Mouse (Mus musculus) myocyte (in vitro differentiated cells): ENCODE measurements around the gene Mtmr4. TPM values are rescaled to one million over a fixed set of nuclear protein-coding genes. Genes with fewer than 3 reads are reported as not detected.

ENCODE experiments used
- H3K27me3 ChIP-seq: one replicate; pipeline ENCODE4 v1.6.1; 2011; ENCODE audit not compliant: control insufficient read depth, insufficient read depth, insufficient read length
- H3K36me3 ChIP-seq: one replicate; pipeline ENCODE4 v1.6.1; 2011; ENCODE audit not compliant: control insufficient read depth, insufficient read depth
- H3K4me2 ChIP-seq: one replicate; pipeline ENCODE4 v1.6.1; 2011; ENCODE audit warnings: low read depth, control low read depth
- H3K4me3 ChIP-seq: one replicate; pipeline ENCODE4 v1.5.1; 2011; ENCODE audit warnings: mild to moderate bottlenecking, control low read depth, moderate library complexity
- H3K79me2 ChIP-seq: one replicate; pipeline ENCODE4 v1.6.1; 2011; ENCODE audit not compliant: control insufficient read depth, insufficient read depth
- H3ac ChIP-seq: one replicate; pipeline ENCODE4 v1.6.1; 2011; ENCODE audit not compliant: control insufficient read depth, insufficient read length
- CEBPB ChIP-seq: IDR thresholded peaks from 2 replicates; pipeline ENCODE4 v1.6.1; 2011; ENCODE audit warnings: mild to moderate bottlenecking, moderate library complexity; ENCODE audit not compliant: poor library complexity, insufficient read depth, severe bottlenecking
- E2F4 ChIP-seq: IDR thresholded peaks from one replicate; pipeline ENCODE4 v1.6.1; 2011; ENCODE audit warnings: mild to moderate bottlenecking, control low read depth, moderate library complexity; ENCODE audit not compliant: insufficient read depth
- MAX ChIP-seq: IDR thresholded peaks from one replicate; pipeline ENCODE4 v1.6.1; 2011; ENCODE audit warnings: low read depth, mild to moderate bottlenecking, control low read depth
- MYOD1 ChIP-seq, 3 experiments: IDR thresholded peaks; one replicate each; pipeline ENCODE4 v1.6.1; 2011; ENCODE audit warnings: control low read depth in 2 of 3, low read depth in 2 of 3, mild to moderate bottlenecking in 2 of 3, moderate library complexity in 1 of 3; ENCODE audit not compliant: insufficient read length in 2 of 3, control insufficient read depth in 1 of 3
- MYOG ChIP-seq, 3 experiments: IDR thresholded peaks; one replicate each; pipeline ENCODE4 v1.6.1; 2011; ENCODE audit warnings: control low read depth in 2 of 3, low read depth in 2 of 3, mild to moderate bottlenecking in 2 of 3; ENCODE audit not compliant: insufficient read length in 2 of 3, control insufficient read depth in 1 of 3, insufficient read depth in 1 of 3
- POLR2A ChIP-seq: IDR thresholded peaks from one replicate; pipeline ENCODE4 v1.6.1; 2011; ENCODE audit warnings: low read depth, mild to moderate bottlenecking, control low read depth, moderate library complexity; ENCODE audit not compliant: insufficient read length
- POLR2AphosphoS2 ChIP-seq: IDR thresholded peaks from one replicate; pipeline ENCODE4 v1.6.1; 2011; ENCODE audit warnings: low read depth, control low read depth; ENCODE audit not compliant: insufficient read length
- REST ChIP-seq: IDR thresholded peaks from one replicate; pipeline ENCODE4 v1.6.1; 2011; ENCODE audit warnings: mild to moderate bottlenecking, control low read depth, moderate library complexity; ENCODE audit not compliant: insufficient read depth, insufficient read length
- SRF ChIP-seq: IDR thresholded peaks from one replicate; pipeline ENCODE4 v1.6.1; 2011; ENCODE audit warnings: low read depth; ENCODE audit not compliant: control insufficient read depth, insufficient read length
- TCF12 ChIP-seq: IDR thresholded peaks from one replicate; pipeline ENCODE4 v1.6.1; 2011; ENCODE audit warnings: mild to moderate bottlenecking, control low read depth; ENCODE audit not compliant: poor library complexity, insufficient read depth, severe bottlenecking
- TCF3 ChIP-seq: IDR thresholded peaks from one replicate; pipeline ENCODE4 v1.6.1; 2011; ENCODE audit warnings: low read depth, control low read depth; ENCODE audit not compliant: insufficient read length
- USF1 ChIP-seq: IDR thresholded peaks from one replicate; pipeline ENCODE4 v1.6.1; 2011; ENCODE audit warnings: low read depth, mild to moderate bottlenecking, control low read depth, moderate library complexity
- polyA plus RNA-seq: library from polyadenylated mRNA; unstranded; fragments of >200 nt; fragmentation: generic; extraction: Trizol; gene quantifications from one replicate; pipeline ENCODE4 v1.2.1, GENCODE M21; 2012; ENCODE audit warnings: missing spikeins

Mtmr4 gene
- polyA plus RNA-seq, 1 experiment = 10.6 TPM

DNA sequence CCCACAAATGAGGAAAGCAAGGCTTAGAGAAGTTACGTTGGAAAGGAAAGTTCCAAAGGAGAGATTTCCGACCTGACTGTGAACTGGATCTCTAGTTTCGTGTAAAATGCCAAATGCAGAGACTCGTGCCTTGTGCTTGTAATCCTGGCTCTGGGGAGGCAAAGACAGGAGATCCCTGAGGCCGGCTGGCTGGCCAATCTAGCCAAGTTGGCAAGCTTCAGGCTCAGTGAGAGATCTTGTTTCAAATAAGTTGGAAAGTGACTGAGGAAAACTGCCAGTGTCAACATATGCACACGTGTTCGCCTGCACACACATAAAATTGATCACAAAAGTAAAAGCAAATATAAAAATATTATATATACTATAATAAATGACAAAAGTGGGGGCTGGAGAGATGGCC lies 17.3 kb downstream of the Mtmr4 start:
- Histone ChIP-seq H3K27me3 (no peaks in the 10 kb centered on the region), H3K79me2 (no peaks in the 10 kb centered on the region), H3K4me2 (no peak overlapping the region), H3K36me3 (peaks cover 50% of the 10 kb centered on the region), H3K4me3 (no peak overlapping the region), H3ac (no peak overlapping the region)
- TF ChIP-seq E2F4 = no peak
- no peak for TF ChIP-seq CEBPB
- no peak for TF ChIP-seq REST
- no peak for TF ChIP-seq USF1
- TF ChIP-seq TCF3 = no peak
- no peak for TF ChIP-seq MYOD1 (IDR thresholded peaks at IDR 0.05; ENCODE audit: control insufficient read depth in 1 of 3, insufficient read length in 2 of 3, low read depth in 2 of 3)
- no peak for TF ChIP-seq MYOG (IDR thresholded peaks at IDR 0.05; ENCODE audit: control insufficient read depth in 1 of 3, insufficient read depth in 1 of 3, insufficient read length in 2 of 3, low read depth in 2 of 3)
- no peak for TF ChIP-seq POLR2AphosphoS2
- no peak for TF ChIP-seq MAX
- TF ChIP-seq POLR2A = no peak
- TF ChIP-seq TCF12 = no peak
- TF ChIP-seq SRF = no peak

DNA sequence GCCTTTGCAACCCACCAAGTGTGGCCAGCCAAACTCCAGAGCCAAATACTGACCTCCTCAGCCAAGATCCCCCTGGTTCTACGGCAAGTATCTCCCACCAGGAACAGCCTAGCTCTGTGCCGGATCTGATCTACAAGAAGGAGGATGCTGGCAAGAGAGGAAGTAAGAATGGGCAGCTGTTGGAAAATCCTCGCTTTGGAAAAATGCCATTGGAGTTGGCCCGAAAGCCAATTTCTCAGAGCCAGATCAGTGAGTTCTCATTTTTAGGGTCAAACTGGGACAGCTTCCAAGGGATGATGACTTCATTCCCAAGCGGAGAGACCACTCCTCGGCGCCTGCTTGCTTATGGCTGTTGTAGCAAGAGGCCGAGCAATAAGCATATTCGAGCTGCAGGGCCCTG lies 19.6 kb downstream of the Mtmr4 start:
- Histone ChIP-seq H3K4me2 (no peak overlapping the region), H3K27me3 (no peaks in the 10 kb centered on the region), H3K36me3 (peaks cover 45% of the 10 kb centered on the region), H3ac (no peak overlapping the region), H3K4me3 (no peak overlapping the region), H3K79me2 (no peaks in the 10 kb centered on the region)
- TF ChIP-seq SRF (no peak), TCF3 (no peak), POLR2A (no peak), MYOD1 (IDR thresholded peaks at IDR 0.05; ENCODE audit: control insufficient read depth in 1 of 3, insufficient read length in 2 of 3, low read depth in 2 of 3) (no peak), MYOG (IDR thresholded peaks at IDR 0.05; ENCODE audit: control insufficient read depth in 1 of 3, insufficient read depth in 1 of 3, insufficient read length in 2 of 3, low read depth in 2 of 3) (no peak), E2F4 (no peak), REST (no peak), USF1 (no peak), MAX (no peak)

DNA sequence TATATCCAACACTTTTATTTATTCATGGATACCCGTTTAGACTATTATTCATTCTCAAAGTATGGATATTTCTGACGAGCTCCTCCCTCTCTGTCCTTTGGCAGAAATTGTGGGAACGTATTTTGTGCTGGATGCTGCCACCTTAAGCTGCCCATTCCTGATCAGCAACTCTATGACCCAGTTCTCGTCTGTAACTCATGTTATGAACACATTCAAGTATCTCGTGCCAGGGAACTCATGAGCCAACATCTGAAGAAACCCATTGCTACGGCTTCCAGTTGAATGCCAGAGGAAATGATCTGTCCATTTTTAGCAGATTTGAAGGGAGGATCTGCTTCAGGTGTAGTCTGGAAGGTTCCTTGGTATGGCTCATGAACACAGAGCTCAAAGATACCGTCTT lies 22.0 kb downstream of the Mtmr4 start:
- Histone ChIP-seq H3K4me3 (no peak overlapping the region), H3K36me3 (peaks cover 28% of the 10 kb centered on the region), H3K79me2 (no peaks in the 10 kb centered on the region), H3ac (no peak overlapping the region), H3K4me2 (no peak overlapping the region), H3K27me3 (no peaks in the 10 kb centered on the region)
- TF ChIP-seq POLR2A = no peak
- no peak for TF ChIP-seq TCF12
- TF ChIP-seq SRF = no peak
- no peak for TF ChIP-seq MYOG (IDR thresholded peaks at IDR 0.05; ENCODE audit: control insufficient read depth in 1 of 3, insufficient read depth in 1 of 3, insufficient read length in 2 of 3, low read depth in 2 of 3)
- TF ChIP-seq E2F4 = no peak
- TF ChIP-seq USF1 = no peak
- TF ChIP-seq REST = no peak
- TF ChIP-seq MAX = no peak
- no peak for TF ChIP-seq MYOD1 (IDR thresholded peaks at IDR 0.05; ENCODE audit: control insufficient read depth in 1 of 3, insufficient read length in 2 of 3, low read depth in 2 of 3)
- TF ChIP-seq POLR2AphosphoS2 = no peak

DNA sequence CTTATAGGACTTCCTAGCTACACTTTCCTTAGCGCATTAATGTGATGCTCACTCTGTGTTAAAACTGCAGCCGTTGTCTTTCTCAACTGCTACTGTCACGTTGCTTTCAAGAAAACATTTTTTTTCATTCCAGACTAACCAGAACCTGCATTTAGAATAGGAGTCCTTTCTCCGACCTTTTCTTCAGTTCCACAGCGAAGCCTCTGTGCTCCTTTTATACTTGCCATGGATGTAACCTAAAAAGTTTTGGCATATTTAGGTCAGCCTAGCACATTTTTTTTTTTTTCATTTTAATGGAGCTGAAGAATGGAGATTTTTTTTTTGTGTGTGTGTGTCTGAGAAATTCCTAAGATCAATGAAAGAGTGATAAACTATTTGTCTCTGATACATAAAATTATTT lies 23.6 kb downstream of the Mtmr4 start:
- TF ChIP-seq MYOD1 (IDR thresholded peaks at IDR 0.05; ENCODE audit: control insufficient read depth in 1 of 3, insufficient read length in 2 of 3, low read depth in 2 of 3) (no peak), SRF (no peak), MAX (no peak), USF1 (no peak), MYOG (IDR thresholded peaks at IDR 0.05; ENCODE audit: control insufficient read depth in 1 of 3, insufficient read depth in 1 of 3, insufficient read length in 2 of 3, low read depth in 2 of 3) (no peak), CEBPB (no peak), REST (no peak), TCF3 (no peak), POLR2AphosphoS2 (no peak), E2F4 (no peak), POLR2A (no peak), TCF12 (no peak)
- H3K4me2 ChIP-seq = no peak overlapping the region
- no peaks in the 10 kb centered on the region for H3K79me2 ChIP-seq
- no peak overlapping the region for H3K4me3 ChIP-seq
- H3K36me3 ChIP-seq = peaks cover 28% of the 10 kb centered on the region
- no peaks in the 10 kb centered on the region for H3K27me3 ChIP-seq
- H3ac ChIP-seq = no peak overlapping the region

DNA sequence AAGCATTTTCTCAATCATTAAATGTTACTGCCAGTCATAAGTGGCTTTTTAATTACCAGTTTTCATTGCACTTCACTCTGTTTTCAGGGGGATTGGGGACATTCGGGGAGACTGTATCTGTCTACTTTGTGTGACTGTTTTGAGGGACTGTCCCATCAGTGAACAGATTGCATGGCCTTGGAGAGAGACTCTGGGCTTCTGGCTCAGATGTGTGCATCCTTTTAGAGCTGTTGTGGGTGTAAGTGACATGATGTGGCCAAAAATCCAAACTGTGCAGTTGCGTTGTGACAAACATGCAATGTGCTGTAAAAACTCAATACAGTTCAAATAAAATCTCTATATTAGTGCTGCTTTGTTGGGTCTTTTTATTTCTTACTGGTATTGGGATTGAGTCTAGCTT lies 24.0 kb downstream of the Mtmr4 start:
- Histone ChIP-seq H3K79me2 (no peaks in the 10 kb centered on the region), H3K4me3 (no peak overlapping the region), H3K4me2 (no peak overlapping the region), H3K27me3 (no peaks in the 10 kb centered on the region), H3ac (no peak overlapping the region), H3K36me3 (peaks cover 26% of the 10 kb centered on the region)
- TF ChIP-seq MAX = no peak
- TF ChIP-seq MYOD1 (IDR thresholded peaks at IDR 0.05; ENCODE audit: control insufficient read depth in 1 of 3, insufficient read length in 2 of 3, low read depth in 2 of 3) = no peak
- TF ChIP-seq REST = no peak
